Mouse (Mus musculus): ENCODE data around the gene Tmeff2.

- TF ChIP-seq CTCF (conservative IDR thresholded peaks at IDR 0.05; ENCODE audit: low read length) (no peak), POU5F1 (IDR thresholded peaks at IDR 0.05; ENCODE audit: borderline replicate concordance, low read length) (no peak)
These were observed 72.3 kb downstream of the Tmeff2 start for GRCm38 (mm10) chr1:50972509-50973436.
